Mouse (Mus musculus) cerebellum, adult (tissue): ENCODE measurements around the gene Tmem14a.
"Not testable (repeated sequence)": the region's sequence is repeated elsewhere in the genome, so short reads cannot be mapped to it uniquely, and the experiment has no call there.

ENCODE experiments used
- ATAC-seq: cut with Nextera tagmentation; 2 replicates; pipeline ENCODE4 v1.9.2; 2017; ENCODE audit warnings: mild to moderate bottlenecking, moderate library complexity, mixed read lengths; ENCODE audit not compliant: insufficient number of reproducible peaks, low FRiP score, low TSS enrichment

The Tmem14a gene

GRCm38 (mm10) chr1:21218489-21218919 lies at the start of gene Tmem14a:
TSS of gene Tmem14a (plus strand) at chr1:21218575.
- ATAC-seq, result peak; percentile 90

- ATAC-seq, result no peak
Observed at GRCm38 (mm10) chr1:21185196-21185595, 33.2 kb upstream of the Tmem14a start.

- no peak for ATAC-seq
Observed at GRCm38 (mm10) chr1:21206241-21206640, 12.1 kb upstream of the Tmem14a start.

GRCm38 (mm10) chr1:21213537-21213936 lies 4.8 kb upstream of the Tmem14a start:
- not testable (repeated sequence) for ATAC-seq

GRCm38 (mm10) chr1:21213991-21214692 lies 4.2 kb upstream of the Tmem14a start:
- not testable (repeated sequence) for ATAC-seq

- no peak for ATAC-seq
Observed at GRCm38 (mm10) chr1:21227756-21228395, 9.5 kb downstream of the Tmem14a start.

- not testable (repeated sequence) for ATAC-seq
Observed at GRCm38 (mm10) chr1:21228740-21229722, 10.7 kb downstream of the Tmem14a start.

- no peak for ATAC-seq
Observed at GRCm38 (mm10) chr1:21230376-21230775, 12.0 kb downstream of the Tmem14a start.

GRCm38 (mm10) chr1:21231744-21232464 lies 13.5 kb downstream of the Tmem14a start:
- ATAC-seq, result no peak

- ATAC-seq, result no peak
Observed at GRCm38 (mm10) chr1:21232516-21232915, 14.1 kb downstream of the Tmem14a start.

- no peak for ATAC-seq
Observed at GRCm38 (mm10) chr1:21235359-21235758, 17.0 kb downstream of the Tmem14a start.

- no peak for ATAC-seq
Observed at GRCm38 (mm10) chr1:21239911-21240898, 21.8 kb downstream of the Tmem14a start, which contains the start of gene Gsta3. TSS of gene Gsta3 (plus strand) at chr1:21240589.

GRCm38 (mm10) chr1:21241096-21241495 lies 22.7 kb downstream of the Tmem14a start:
- no peak for ATAC-seq

GRCm38 (mm10) chr1:21244290-21244960 lies 26.1 kb downstream of the Tmem14a start:
- ATAC-seq, result no peak

GRCm38 (mm10) chr1:21246136-21246535 lies 27.8 kb downstream of the Tmem14a start:
- no peak for ATAC-seq

GRCm38 (mm10) chr1:21247896-21248295 lies 29.5 kb downstream of the Tmem14a start:
- no peak for ATAC-seq

- no peak for ATAC-seq
Observed at GRCm38 (mm10) chr1:21248560-21249390, 30.4 kb downstream of the Tmem14a start.
